Mouse (Mus musculus): ENCODE results near the gene Dhx29.

- TF ChIP-seq CTCF (IDR thresholded peaks at IDR 0.05; ENCODE audit: extremely low read depth, insufficient read depth, insufficient read length, insufficient replicate concordance) (no peak), POLR2A (IDR thresholded peaks at IDR 0.05; ENCODE audit: low read depth, low read length) (no peak)
Measured at GRCm38 (mm10) chr13:112926796-112927195, 458 bp upstream of the Dhx29 start.

Measured in spleen, adult 2 months (tissue).